Mouse (Mus musculus): ENCODE measurements around the gene Otud7a.

- TF ChIP-seq CTCF (IDR thresholded peaks at IDR 0.05; ENCODE audit: borderline replicate concordance, insufficient read depth, low read length) (no peak), POLR2A (IDR thresholded peaks at IDR 0.05; ENCODE audit: low read depth, low read length) (no peak)
Observed at GRCm38 (mm10) chr7:63462234-63462633, 17.7 kb downstream of the Otud7a start.
